Mouse (Mus musculus) kidney, adult 2 months (tissue): ENCODE measurements around the gene Gpr33.

Experiments used
- CTCF ChIP-seq: fragments of 200-500 bp; conservative IDR thresholded peaks from 2 replicates; pipeline ENCODE4 v1.5.1; 2011; ENCODE audit warnings: low read depth, mild to moderate bottlenecking, control low read depth, low read length, moderate library complexity, mixed read lengths; ENCODE audit not compliant: insufficient read depth, insufficient read length
- POLR2A ChIP-seq: fragments of 200-500 bp; IDR thresholded peaks from one replicate; pipeline ENCODE4 v1.6.1; 2011; ENCODE audit warnings: low read depth, low read length, control low read depth

GRCm38 (mm10) chr12:51976531-51976930 lies 51.3 kb downstream of the Gpr33 start:
- no peak for TF ChIP-seq POLR2A
- TF ChIP-seq CTCF = no peak
